Mouse (Mus musculus): ENCODE measurements at regions not wholly inside any gene's neighbourhood (a gene's known extent, or its start where the extent isn't known, plus 50 kb on each side); places are given as distances from the start of the nearest gene placed in this dataset.
"Not testable (repeated sequence)": the region's sequence is repeated elsewhere in the genome, so short reads cannot be mapped to it uniquely, and the experiment has no call there.

GRCm38 (mm10) chr2:108032301-108033013 lies 742.0 kb downstream of the Kcna4 start:
- intact Hi-C loops (cut with DNase I) = no loop called here

DNA sequence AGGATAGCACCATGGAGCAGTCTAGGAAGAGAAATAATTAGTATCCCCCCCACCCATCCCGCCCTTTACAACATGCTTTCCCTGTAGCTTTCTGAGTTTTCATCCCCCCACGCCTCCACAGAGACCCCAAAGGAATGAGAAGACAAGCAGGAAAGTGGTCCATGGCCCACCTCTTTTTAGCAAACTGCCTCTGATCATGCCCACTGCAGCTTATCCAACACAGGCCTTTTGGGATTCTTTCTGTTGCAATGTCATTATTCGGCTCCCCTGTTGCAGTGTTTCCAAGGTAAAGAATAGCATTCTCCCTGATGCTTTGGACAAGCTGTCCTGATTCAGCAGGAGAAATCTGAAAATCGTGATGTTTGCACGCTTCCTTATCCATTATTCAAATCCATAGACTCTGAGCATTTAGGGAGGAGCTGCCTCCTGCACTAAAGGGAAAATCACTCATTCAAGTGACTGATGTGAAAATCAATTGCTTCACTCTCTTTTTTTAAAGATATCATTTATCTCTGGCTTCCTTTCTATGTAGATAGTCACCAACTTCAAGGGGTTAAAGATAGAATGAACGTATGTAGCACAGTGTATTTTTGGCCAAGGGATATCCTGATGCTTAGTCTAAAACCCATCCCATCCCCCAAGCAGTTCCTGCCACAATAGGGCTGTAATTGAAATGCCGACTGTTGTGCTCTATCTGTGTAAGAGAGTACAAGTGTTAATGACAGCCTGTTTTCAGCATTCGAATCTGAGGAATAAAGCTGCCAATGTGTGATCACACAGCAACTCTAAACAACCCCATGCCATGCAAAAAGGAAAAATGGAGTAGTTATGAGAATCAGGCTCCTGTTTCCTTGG lies 743.1 kb downstream of the Kcna4 start:
- intact Hi-C loops (cut with DNase I) = no loop called here

DNA sequence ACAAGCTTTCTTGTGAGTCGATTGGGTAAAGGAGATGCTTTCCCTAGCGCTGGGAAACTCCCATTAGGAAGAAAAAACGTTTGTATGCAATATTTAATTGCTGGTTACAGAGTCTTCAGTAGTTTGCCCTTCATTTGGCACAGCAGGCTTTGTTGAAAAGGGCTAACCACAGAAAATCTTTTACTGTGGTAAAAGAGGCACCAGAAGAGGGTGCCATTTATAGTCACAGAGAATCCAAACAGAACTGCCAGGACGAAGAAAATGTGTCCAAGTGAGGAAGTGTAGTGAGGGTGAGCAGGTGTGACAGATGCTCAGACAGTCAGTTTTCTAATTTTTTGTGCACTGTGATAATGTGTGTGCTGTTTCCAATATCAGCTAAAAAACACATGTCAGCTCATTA lies 744.4 kb downstream of the Kcna4 start:
- intact Hi-C loops (cut with DNase I) = no loop called here

DNA sequence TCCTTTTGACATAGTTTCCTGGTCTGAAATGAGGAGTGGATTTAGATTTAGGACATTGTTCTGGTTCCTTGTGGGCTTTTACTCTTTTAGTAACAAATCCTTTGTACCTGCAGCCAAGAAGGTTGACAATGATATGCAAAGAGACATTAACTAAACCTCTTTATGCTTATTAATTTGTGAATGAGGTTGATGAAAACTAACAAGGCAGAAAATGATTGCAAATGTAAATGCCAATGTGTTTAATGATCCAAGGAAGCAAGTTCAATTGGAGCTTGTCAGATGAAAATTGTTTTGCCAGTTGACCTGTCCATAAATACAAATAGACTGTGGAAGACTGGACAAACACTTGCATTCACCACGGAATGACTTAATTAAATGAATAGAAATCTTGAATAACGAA lies 751.6 kb downstream of the Kcna4 start:
- intact Hi-C loops (cut with DNase I) = no loop called here

GRCm38 (mm10) chr2:108044885-108045284 lies 754.4 kb downstream of the Kcna4 start:
- intact Hi-C loops (cut with DNase I) = no loop called here

DNA sequence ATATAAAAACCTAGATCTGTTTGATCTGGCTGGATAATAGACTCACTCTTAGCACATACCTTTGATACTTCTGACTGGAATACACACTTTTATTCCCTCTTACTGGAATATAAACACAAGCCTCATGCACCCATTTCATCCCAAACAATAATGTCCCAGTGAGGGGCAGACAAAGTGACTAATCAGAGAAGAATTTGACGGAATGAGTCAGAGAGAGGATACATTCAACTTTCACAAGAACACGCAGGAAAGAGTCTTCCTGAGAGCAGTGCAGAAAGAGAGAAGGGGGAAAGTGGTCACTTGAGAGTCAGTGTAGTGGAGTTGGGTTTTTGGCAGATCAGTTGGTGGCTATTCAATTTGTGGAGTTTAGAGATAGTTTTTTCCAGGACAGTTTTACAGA lies 755.6 kb downstream of the Kcna4 start:
- intact Hi-C loops (cut with DNase I) = no loop called here

DNA sequence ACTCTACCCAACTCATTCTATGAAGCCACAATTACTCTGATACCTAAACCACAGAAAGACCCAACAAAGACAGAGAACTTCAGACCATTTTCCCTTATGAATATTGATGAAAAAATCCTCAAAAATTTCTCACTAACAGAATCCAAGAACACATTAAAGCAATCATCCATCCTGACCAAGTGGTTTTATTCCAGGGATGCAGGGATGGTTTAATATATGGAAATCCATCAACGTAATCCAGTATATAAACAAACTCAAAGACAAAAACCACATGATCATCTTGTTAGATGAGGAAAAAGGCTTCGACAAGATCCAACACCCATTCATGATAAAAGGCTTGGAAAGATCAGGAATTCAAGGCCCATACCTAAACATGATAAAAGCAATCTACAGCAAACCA lies 772.3 kb downstream of the Kcna4 start:
- intact Hi-C loops (cut with DNase I) = not testable (repeated sequence)

GRCm38 (mm10) chr2:108083911-108084310 lies 793.5 kb downstream of the Kcna4 start:
- intact Hi-C loops (cut with DNase I) = no loop called here

DNA sequence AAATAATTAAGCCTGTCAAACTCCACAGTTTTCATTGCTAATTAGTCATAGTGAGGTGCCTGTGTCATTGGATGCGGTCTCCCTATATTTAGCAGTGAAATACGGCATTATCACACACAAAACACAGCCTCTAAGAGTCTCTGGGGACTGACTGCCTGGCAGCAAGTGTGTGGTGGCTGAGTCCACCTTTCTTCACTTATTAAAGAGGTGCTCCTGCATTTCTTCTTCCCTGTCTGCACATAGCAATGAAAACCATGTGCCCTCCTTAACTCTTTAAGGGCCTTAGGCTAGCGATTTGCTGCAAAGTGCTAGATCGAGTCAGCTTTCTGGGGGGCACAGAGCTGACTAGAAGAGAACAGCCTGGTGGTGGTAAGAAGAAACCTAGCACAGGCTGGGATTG lies 799.8 kb downstream of the Kcna4 start:
- intact Hi-C loops (cut with DNase I) = no loop called here

GRCm38 (mm10) chr2:108097026-108097425 lies 806.6 kb downstream of the Kcna4 start:
- intact Hi-C loops (cut with DNase I) = no loop called here

- intact Hi-C loops (cut with DNase I) = no loop called here
These were observed 819.7 kb downstream of the Kcna4 start for GRCm38 (mm10) chr2:108110140-108110539.

- intact Hi-C loops (cut with DNase I) = no loop called here
These were observed 855.3 kb downstream of the Kcna4 start for GRCm38 (mm10) chr2:108145694-108146093.

GRCm38 (mm10) chr2:108148221-108148620 lies 857.8 kb downstream of the Kcna4 start:
- intact Hi-C loops (cut with DNase I) = no loop called here

DNA sequence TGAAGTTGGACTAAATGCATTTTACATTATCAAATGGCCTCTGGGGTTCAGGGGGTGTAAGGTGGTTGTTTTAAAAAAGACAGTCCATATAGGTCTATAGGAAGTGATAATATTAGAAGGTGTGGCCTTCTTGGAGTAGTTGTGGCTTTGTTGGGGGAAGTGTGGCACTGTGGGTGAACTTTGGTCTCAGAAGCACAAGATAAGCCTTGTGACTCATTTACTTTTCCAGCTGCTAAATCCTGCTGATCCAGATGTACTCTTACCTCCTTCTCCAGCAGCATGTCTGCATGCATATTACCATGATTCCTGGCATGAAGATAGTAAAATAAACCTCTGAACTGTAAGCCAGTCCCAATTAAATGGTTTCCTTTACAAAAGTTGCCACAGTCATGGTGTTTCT lies 865.8 kb downstream of the Kcna4 start:
- intact Hi-C loops (cut with DNase I) = no loop called here

- intact Hi-C loops (cut with DNase I) = no loop called here
These were observed 867.3 kb downstream of the Kcna4 start for GRCm38 (mm10) chr2:108157731-108158130.

DNA sequence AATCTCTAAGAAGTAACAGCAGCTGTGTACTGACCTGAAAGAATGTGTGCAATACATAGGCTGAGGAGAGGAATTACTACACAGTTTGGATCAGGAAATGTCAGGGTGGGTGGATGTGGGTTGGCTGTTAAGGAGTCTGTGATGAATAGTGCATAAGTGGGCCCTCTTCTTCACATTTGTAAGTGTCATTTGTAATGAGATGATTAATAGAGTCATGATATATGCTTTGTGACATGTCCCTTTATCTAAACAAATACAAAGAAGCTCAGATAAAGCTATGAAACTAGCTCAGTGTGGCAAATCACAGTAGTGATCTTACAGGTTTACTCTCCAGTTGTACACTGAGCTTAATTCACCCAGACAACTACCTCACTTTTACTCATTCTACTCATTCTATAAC lies 867.9 kb downstream of the Kcna4 start:
- intact Hi-C loops (cut with DNase I) = no loop called here

DNA sequence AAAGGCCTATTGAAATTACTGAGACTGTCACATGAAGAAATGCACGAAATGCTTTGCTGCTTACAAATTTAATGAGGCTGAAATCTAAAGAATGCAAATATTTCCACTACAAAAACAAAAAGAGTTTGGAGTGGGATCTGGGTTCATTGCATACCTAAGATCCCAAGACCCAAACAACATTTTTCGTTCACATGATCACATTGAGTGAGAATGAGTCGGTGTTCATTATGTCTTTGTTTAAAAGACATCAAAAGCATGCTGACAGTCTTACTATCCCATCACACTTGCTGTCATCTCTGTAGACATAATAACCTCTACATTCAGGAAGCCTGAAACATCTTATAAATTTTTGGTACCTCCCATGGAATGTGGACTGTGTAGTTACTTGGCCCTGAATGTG lies 870.4 kb downstream of the Kcna4 start:
- intact Hi-C loops (cut with DNase I) = no loop called here

- intact Hi-C loops (cut with DNase I) = no loop called here
These were observed 874.6 kb downstream of the Kcna4 start for GRCm38 (mm10) chr2:108165085-108165484.
